Mouse (Mus musculus): ENCODE results near the gene Nifk.

- TF ChIP-seq CTCF (IDR thresholded peaks at IDR 0.05; ENCODE audit: low read depth) (no peak), EP300 (optimal IDR thresholded peaks at IDR 0.05) (no peak)
Observed at GRCm38 (mm10) chr1:118296673-118297072, 25.0 kb upstream of the Nifk start.
